Mouse (Mus musculus) C2C12 (cell line): Measurements from ENCODE around the gene Itgb3.

Experiments
- CTCF ChIP-seq: IDR thresholded peaks from one replicate; pipeline ENCODE4 v1.5.1; 2011; ENCODE audit not compliant: control insufficient read depth, insufficient read depth, insufficient read length
- MAX ChIP-seq: IDR thresholded peaks from one replicate; pipeline ENCODE4 v1.6.1; 2011; ENCODE audit warnings: mild to moderate bottlenecking, control low read depth
- MYOD1 ChIP-seq: IDR thresholded peaks from one replicate; pipeline ENCODE4 v1.6.1; 2011; ENCODE audit warnings: low read depth; ENCODE audit not compliant: control insufficient read depth, insufficient read length
- MYOG ChIP-seq: IDR thresholded peaks from one replicate; pipeline ENCODE4 v1.6.1; 2011; ENCODE audit not compliant: control insufficient read depth, insufficient read length; ENCODE audit errors: extremely low read depth

DNA sequence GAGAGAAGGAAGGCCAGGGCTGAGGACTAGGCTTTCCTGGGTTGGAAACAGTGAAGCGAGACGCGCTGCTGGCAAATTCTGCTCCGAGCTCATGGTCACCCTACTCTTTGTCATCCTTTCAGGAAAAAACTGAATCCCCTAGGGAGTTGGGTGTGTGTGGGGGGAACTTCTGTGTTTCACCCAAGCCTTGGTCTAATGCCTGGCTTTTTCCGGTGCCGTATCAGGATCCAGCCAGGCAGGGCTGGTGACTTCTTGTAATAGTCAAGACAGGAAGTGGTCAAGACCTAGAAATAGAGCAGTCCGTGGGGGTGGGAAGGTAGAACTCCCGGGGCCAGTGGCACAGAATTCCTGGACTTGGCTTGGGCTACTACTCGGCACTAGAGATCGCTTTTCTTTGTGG lies 11.4 kb upstream of the Itgb3 start:
- TF ChIP-seq MAX, result no peak
- TF ChIP-seq CTCF, result no peak
- no peak for TF ChIP-seq MYOG
- TF ChIP-seq MYOD1, result no peak
